Mouse (Mus musculus) CH12.LX (cell line): Measurements from ENCODE around the gene Kdelr1.

Source experiments
- CHD2 ChIP-seq: IDR thresholded peaks from 2 replicates; pipeline ENCODE4 v1.6.1; 2011; ENCODE audit warnings: low read length, improper control_type of control experiment
- CTCF ChIP-seq, 2 experiments: IDR thresholded peaks in 1 of 2; conservative IDR thresholded peaks in 1 of 2; 2 replicates each; pipeline ENCODE4 v1.5.1; 2011 to 2012; ENCODE audit warnings: low read depth in 2 of 2, low read length in 2 of 2, improper control_type of control experiment in 1 of 2, inconsistent platforms in 1 of 2, mild to moderate bottlenecking in 1 of 2, moderate library complexity in 1 of 2
- E2F4 ChIP-seq: IDR thresholded peaks from 2 replicates; pipeline ENCODE4 v1.6.1; 2011; ENCODE audit warnings: low read depth, low read length, improper control_type of control experiment; ENCODE audit not compliant: insufficient replicate concordance
- POLR2A ChIP-seq: IDR thresholded peaks from 2 replicates; pipeline ENCODE4 v1.6.1; 2011; ENCODE audit warnings: low read depth, mild to moderate bottlenecking, improper control_type of control experiment, low read length
- UBTF ChIP-seq: IDR thresholded peaks from 2 replicates; pipeline ENCODE4 v1.6.1; 2012; ENCODE audit warnings: low read depth, mild to moderate bottlenecking, inconsistent platforms, low read length, improper control_type of control experiment, moderate library complexity

- TF ChIP-seq CTCF (conservative IDR thresholded peaks at IDR 0.05 in 1 of 2, IDR thresholded peaks at IDR 0.05 in 1 of 2; ENCODE audit: low read depth in 2 of 2, low read length in 2 of 2) (no peak), POLR2A (no peak), E2F4 (no peak), UBTF (no peak), CHD2 (no peak)
Measured at GRCm38 (mm10) chr7:45826631-45827030, 45.9 kb upstream of the Kdelr1 start.
